Mouse (Mus musculus) gastrocnemius, postnatal 25 days (tissue): ENCODE data around the gene Vmn1r115. TPM values are rescaled to one million over a fixed set of nuclear protein-coding genes. Genes with fewer than 3 reads are reported as not detected.
"Not testable (repeated sequence)": the region's sequence is repeated elsewhere in the genome, so short reads cannot be mapped to it uniquely, and the experiment has no call there.

Source experiments
- DNase-seq: peaks from one replicate; pipeline ENCODE4 v3.0.0; 2022
- long read RNA-seq, 2 experiments: library from polyadenylated mRNA; stranded (forward); transcript quantifications; one replicate each; pipeline ENCODE4 v2.0.0; 2021
- total RNA-seq, 2 experiments: library from RNA; stranded (reverse); gene quantifications; 1 replicate in 1 of 2; 2 replicates in 1 of 2; pipeline ENCODE4 v1.2.3; 2021

Vmn1r115 gene
- total RNA-seq, result not detected
- long read RNA-seq, experiment 1, result 0 reads
- long read RNA-seq, experiment 2, result 0 reads

- not testable (repeated sequence) for DNase-seq
Measured at GRCm38 (mm10) chr7:20844885-20845284, at the start of gene Vmn1r115. Gene Vmn1r115, minus strand, starts transcription at chr7:20844985.

GRCm38 (mm10) chr7:20884021-20884420, 39.2 kb upstream of the Vmn1r115 start, which contains the start of gene Vmn1r117:
Gene Vmn1r117, minus strand, starts transcription at chr7:20884121.
- not testable (repeated sequence) for DNase-seq

DNA sequence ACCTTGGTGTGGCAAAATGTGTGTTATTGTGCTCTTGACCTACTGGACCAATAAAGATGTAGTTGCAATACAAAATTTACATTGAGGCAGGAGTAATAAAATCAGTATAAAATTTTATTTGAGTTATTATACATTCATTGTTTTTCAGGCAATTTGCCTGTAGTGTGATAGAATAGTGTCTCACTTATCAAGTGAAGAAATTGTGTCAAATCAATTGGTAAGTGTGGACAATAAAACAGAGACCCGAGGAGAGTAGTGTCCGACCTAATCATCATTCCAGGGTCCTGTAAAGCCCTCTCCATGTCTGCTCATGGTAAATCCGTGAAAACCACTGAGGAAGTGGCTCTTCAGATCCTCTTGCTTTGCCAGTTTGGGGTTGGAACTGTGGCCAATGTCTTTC, 27.2 kb upstream of the Vmn1r115 start, which contains the start of gene Vmn1r116:
Gene Vmn1r116 (plus strand): TSS at position 301 of the 400 bp plus-strand sequence.
- DNase-seq, result not testable (repeated sequence)

- not testable (repeated sequence) for DNase-seq
Measured at GRCm38 (mm10) chr7:20812086-20812485, 32.7 kb downstream of the Vmn1r115 start, which contains the start of gene Vmn1r114. Gene Vmn1r114, minus strand, starts transcription at chr7:20812186.

Other genes starting within 250 kb of the Vmn1r115 start
- not detected for gene Gm4513, start 246.0 kb downstream of the Vmn1r115 start, total RNA-seq
- gene Vmn1r107, start 176.1 kb downstream of the Vmn1r115 start, total RNA-seq, result not detected
- not detected for gene Vmn1r111, start 141.8 kb downstream of the Vmn1r115 start, total RNA-seq
- gene Gm10668, start 114.4 kb downstream of the Vmn1r115 start, total RNA-seq, result not detected
- not detected for gene Vmn1r112, start 73.8 kb downstream of the Vmn1r115 start, total RNA-seq
- not detected for gene Vmn1r113, start 57.7 kb downstream of the Vmn1r115 start, total RNA-seq
- not detected for gene Vmn1r114, start 32.8 kb downstream of the Vmn1r115 start, total RNA-seq
- gene Vmn1r116, start 27.3 kb upstream of the Vmn1r115 start, total RNA-seq, result not detected
- not detected for gene Vmn1r117, start 39.1 kb upstream of the Vmn1r115 start, total RNA-seq
- gene Vmn1r118, start 67.4 kb upstream of the Vmn1r115 start, total RNA-seq, result not detected
- not detected for gene Vmn1r119, start 167.5 kb upstream of the Vmn1r115 start, total RNA-seq
- gene Vmn1r120, start 208.8 kb upstream of the Vmn1r115 start, total RNA-seq, result not detected